Mouse (Mus musculus): ENCODE measurements around the gene Ublcp1.

- TF ChIP-seq POLR2A (IDR thresholded peaks at IDR 0.05; ENCODE audit: borderline replicate concordance, insufficient read depth, low read length) (no peak), CTCF (IDR thresholded peaks at IDR 0.05; ENCODE audit: borderline replicate concordance, insufficient read depth, low read depth, low read length) (no peak)
Measured at GRCm38 (mm10) chr11:44469646-44470431, 459 bp downstream of the Ublcp1 start.

Data from cerebellum, adult 2 months (tissue).